16 mouse cellular contexts compared by ENCODE assay signal in the genomic region with DNA sequence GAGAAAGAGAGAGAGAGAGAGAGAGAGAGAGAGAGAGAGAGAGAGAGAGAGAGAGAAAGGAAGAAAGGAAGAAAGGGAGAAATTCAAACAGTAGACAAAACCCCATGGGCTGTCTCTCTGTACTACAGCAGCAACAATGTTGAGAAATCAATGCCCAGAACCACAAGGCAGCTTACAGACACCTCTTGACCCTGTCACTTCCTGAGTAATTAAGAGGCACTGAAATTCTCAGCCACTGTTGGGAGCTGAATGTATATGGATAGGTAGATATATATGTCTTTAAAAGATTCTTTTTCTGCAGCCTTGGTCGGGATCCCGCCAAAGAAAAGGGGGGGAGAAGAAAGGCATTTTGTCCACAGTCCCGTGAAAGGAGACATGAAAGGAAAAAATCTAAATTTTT. TPM values are rescaled to one million over a fixed set of nuclear protein-coding genes. Genes with fewer than 3 reads are reported as not detected.
DNase-seq lines count a peak whose midpoint lies in the region; ATAC-seq and TF ChIP-seq lines count a peak whose summit lies in the region.
"Had no signal": no experiment of that assay in that cellular context is flagged by ENCODE, and none has a peak within 500 bp of the region (broad histone marks: within the 10 kb centered on the region; RNA-seq: fewer than 3 reads in every experiment).

No protein-coding gene starts in this region.

- peak; percentile 74 for ATAC-seq in granulocyte monocyte progenitor cell, adult 5-6 weeks (replicated peaks; ENCODE audit: poor library complexity, severe bottlenecking)
- ATAC-seq: forebrain, embryonic 13.5 days; forebrain, postnatal 0 days had no signal

- no peaks in the 10 kb centered on the region for H3K27me3 ChIP-seq in C2C12 (ENCODE audit: control insufficient read depth, insufficient read depth, insufficient read length)

- no peaks in the 10 kb centered on the region for H3K36me3 ChIP-seq in C2C12 (ENCODE audit: control insufficient read depth, insufficient read depth)
- H3K36me3 ChIP-seq: heart, embryonic 12.5 days; hindbrain, embryonic 10.5 days had no signal

- no peak for TF ChIP-seq CTCF in C2C12 (IDR thresholded peaks at IDR 0.05; ENCODE audit: control insufficient read depth, insufficient read depth, insufficient read length)

- no peak overlapping the region for H3K4me3 ChIP-seq in C2C12 (ENCODE audit: insufficient read depth, poor library complexity, severe bottlenecking)
- H3K4me3 ChIP-seq: forebrain, embryonic 13.5 days; heart, embryonic 12.5 days; hindbrain, embryonic 10.5 days had no signal

- H3K79me2 ChIP-seq in C2C12 (ENCODE audit: control insufficient read depth, insufficient read depth) = no peaks in the 10 kb centered on the region

- peak; percentile 56 for DNase-seq in embryo, embryonic 10.5 days (ENCODE audit: low spot score)
- DNase-seq in embryo, embryonic 9.5 days (ENCODE audit: extremely low spot score) = no peak
- DNase-seq in cerebellum, postnatal 25 days = no peak
- DNase-seq in thymus, postnatal 10 days (ENCODE audit: low spot score in 2 of 2) = no peak
- DNase-seq in thymus, postnatal 4 days = no peak
- DNase-seq: adrenal gland, adult 2 months; adrenal gland, postnatal 25 days; cerebellum, adult 2 months; cerebellum, postnatal 10 days; forebrain, postnatal 0 days; gastrocnemius, postnatal 14 days had no signal

- H3K79me3 ChIP-seq in C2C12 (ENCODE audit: low read depth) = no peaks in the 10 kb centered on the region

- no peak overlapping the region for H3ac ChIP-seq in C2C12 (ENCODE audit: control insufficient read depth, insufficient read length, low read depth)

TF ChIP-seq in C2C12, 6 proteins besides CTCF, POLR2A, EP300 and RAD21:
- TF ChIP-seq MAX (IDR thresholded peaks at IDR 0.05) = no peak
- peak; percentile 21 for TF ChIP-seq CEBPB (IDR thresholded peaks at IDR 0.05; ENCODE audit: low read depth)

RNA-seq across cellular contexts. Expression of a gene that starts 48.1 kb away (rescaled TPM):
- 41.9 TPM for polyA plus RNA-seq in C2C12 (2012; fragmentation: generic; extraction: Trizol)
- not detected in 2 replicates for total RNA-seq in granulocyte monocyte progenitor cell, adult 5-6 weeks (2014; fragmentation: Nextera tagmentation)
- not detected in 2 replicates for total RNA-seq in granulocyte monocyte progenitor cell, adult 5-6 weeks (2017)
